Mouse (Mus musculus): Measurements from ENCODE around the gene Ankar.
A peak's percentile ranks its signal among the peaks of the same experiment; 100 is the strongest.

The Ankar gene

DNA sequence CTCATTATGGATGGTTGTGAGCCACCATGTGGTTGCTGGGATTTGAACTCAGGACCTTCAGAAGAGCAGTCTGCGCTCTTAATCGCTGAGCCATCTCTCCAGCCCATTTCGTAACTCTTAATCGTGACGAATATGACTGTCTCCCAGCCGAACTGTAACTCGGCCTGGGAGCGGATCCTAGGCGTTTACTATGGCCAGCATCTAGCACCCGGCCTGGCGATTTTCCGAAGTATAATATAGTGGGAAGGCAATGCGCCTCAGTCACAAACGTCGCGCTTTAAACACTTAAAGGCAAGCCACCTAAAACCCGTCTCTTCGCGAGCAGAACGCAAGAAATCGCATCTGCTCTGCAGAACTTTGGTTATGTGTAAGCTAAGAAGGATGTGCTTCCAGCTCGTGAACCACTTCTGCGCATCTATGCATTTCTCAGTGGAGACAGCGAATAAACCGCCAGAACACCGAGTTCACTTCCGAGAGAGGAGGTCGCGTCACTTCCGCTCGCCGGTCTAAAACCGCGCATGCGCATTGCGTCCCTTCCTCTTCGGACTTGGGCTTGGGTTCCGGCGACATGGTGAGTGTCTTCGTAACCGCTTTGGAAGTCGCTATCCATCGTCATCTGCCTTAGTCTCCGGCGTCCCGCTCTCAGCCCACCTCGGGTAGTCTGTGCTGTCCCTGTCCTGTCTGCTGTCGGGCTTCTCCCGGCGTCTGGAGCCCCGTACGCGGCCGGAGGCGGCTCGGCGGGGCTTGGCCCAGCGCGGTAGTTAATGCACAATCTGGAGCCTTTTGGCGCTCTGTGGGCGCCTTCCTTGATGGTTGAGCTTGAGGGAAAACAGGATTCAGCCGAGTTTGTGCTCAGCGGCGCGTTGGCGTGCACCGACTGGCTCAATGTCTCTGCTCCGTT, 10.6 kb upstream of the Ankar start, which contains the start of gene Rpl37a:
Gene Rpl37a, plus strand, starts transcription at position 538 of the 901 bp plus-strand sequence.
- peak; percentile 96 for DNase-seq (ENCODE audit: low spot score)

DNA sequence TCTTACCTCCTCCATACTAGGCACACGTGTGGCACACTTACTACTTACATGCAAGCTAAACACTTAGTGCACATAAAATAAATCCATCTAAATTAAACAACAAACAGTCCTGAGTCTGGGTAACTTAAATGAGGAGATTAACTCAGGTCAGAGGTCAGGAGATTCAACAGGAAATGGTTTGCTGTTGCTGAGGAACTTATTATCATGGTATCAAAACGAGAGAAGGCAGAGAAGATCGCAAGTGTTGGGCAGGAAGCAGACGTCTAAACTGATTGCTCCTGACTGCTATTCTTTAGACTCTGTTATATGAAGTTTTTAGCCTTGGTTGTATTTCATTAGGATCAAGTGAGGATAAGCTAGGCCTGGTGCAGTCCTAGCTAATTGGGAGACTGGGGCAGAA, 7.1 kb upstream of the Ankar start:
- DNase-seq (ENCODE audit: low spot score): no peak

DNA sequence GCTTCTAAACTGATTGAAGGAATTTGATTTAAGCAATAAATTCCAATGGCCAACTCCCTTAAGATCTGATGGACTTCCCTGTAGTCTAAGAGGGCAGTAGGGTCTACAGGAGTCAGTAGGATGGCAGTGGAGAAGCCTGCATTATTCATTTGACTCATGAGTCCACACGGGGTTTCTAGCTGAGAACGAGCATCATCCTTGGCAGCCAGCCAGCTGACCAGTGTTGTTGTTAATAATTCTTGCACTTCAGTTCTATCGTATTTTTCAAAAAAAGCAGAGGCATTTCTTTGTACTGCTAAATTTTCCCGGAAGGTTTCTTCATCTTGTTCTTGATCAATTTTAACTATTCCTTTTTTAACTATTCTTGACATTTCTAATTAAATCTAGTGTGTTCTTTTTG, 1.7 kb downstream of the Ankar start:
- no peak for DNase-seq (ENCODE audit: low spot score)

DNA sequence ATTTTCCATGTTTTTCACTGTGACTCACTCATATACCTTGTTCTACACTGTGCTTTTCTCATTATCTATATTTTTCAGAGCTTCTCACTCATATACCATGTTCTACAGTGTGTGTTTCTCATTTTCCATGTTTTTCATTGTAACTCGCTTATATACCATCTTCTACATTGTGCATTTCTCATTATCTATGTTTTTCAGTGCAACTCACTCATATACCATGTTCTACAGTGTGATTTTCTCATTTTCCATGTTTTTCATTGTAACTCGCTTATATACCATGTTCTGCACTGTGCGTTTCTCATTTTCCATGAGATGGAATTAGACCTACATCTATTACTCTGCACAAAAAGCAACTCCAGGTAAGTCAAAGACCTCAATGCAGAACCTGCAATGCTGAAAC, 4.1 kb downstream of the Ankar start:
- DNase-seq (ENCODE audit: low spot score): no peak

DNA sequence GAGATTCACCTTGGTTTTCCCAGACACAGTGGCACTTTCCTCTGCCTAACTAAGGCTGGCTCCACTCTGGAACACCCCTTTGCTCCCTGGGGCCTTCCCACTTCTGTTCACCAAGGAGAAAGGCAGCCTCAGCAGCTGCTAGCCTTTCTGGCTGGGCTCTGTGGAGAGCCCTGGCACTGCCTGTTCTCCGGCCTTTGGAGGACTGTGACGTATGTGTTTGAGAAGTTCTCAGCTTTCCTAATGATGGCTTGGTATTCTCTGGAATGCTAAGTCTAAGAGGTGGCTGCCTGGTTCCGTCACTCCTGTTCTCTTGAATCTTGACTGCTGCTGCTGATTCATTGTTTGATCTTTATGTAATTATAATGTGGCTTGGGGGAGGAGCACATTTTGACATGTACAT, 27.3 kb downstream of the Ankar start:
- peak; percentile 79 for DNase-seq (ENCODE audit: low spot score)

DNA sequence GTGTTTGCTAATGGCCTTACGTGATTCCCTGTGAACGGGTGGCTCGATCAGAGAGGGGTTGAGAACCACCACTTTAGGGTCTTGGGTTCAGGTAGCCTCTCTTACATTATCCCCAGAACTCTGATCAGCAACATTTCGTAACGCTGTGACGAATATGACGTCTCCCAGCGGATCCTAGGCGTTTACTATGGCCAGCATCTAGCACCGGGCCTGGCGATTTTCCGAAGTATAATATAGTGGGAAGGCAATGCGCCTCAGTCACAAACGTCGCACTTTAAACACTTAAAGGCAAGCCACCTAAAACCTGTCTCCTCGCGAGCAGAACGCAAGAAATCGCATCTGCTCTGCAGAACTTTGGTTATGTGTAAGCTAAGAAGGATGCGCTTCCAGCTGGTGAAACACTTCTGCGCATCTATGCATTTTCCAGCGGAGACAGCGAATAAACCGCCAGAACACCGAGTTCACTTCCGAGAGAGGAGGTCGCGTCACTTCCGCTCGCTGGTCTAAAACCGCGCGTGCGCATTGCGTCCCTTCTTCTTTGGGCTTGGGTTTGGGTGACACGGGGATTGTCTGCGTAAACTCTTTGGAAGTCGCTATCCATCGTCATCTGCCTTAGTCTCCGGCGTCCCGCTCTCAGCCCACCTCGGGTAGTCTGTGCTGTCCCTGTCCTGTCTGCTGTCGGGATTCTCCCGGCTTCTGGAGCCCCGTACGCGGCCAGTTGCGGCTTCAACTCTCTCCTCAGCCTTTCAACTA, 59.5 kb downstream of the Ankar start:
- DNase-seq (ENCODE audit: low spot score): no peak

DNA sequence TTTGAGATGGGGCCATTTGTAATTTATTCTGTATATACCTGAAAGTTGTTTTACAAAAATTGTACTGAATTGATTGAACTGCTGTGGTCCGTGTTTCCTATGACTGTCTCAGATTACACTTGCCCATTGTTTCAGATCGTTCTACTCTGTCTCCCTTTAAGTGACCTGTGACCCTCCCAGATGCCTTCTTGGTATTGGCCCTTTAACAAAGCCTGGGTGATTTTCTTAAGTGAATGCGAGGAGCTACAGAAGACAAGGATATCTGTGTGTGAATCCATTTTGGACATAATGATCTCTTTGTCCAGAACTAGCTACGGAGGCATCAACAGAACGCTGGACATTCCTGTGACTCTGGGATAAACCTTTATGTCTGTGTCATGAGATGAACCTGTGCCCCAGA, 65.2 kb downstream of the Ankar start:
- no peak for DNase-seq (ENCODE audit: low spot score)

DNA sequence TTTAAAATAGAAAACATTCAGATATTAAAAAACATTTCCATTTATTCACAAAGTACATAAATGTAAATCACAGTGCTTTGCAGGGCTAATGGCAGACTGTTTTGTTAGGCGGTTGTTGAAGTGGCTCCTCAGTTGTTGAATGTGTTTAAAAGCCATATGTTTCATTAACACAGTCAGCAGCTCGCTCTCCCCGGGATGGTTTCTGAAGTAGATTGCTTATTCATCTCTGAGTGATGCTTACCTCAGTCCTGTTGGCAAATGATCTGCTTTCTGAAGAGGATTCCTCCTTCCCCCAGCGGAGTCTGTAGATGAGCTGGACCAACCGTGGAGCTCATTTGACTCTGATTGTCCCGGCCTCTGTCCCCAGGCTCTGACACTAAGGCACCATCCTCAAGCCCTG, 88.2 kb downstream of the Ankar start:
- DNase-seq (ENCODE audit: low spot score): no peak

DNA sequence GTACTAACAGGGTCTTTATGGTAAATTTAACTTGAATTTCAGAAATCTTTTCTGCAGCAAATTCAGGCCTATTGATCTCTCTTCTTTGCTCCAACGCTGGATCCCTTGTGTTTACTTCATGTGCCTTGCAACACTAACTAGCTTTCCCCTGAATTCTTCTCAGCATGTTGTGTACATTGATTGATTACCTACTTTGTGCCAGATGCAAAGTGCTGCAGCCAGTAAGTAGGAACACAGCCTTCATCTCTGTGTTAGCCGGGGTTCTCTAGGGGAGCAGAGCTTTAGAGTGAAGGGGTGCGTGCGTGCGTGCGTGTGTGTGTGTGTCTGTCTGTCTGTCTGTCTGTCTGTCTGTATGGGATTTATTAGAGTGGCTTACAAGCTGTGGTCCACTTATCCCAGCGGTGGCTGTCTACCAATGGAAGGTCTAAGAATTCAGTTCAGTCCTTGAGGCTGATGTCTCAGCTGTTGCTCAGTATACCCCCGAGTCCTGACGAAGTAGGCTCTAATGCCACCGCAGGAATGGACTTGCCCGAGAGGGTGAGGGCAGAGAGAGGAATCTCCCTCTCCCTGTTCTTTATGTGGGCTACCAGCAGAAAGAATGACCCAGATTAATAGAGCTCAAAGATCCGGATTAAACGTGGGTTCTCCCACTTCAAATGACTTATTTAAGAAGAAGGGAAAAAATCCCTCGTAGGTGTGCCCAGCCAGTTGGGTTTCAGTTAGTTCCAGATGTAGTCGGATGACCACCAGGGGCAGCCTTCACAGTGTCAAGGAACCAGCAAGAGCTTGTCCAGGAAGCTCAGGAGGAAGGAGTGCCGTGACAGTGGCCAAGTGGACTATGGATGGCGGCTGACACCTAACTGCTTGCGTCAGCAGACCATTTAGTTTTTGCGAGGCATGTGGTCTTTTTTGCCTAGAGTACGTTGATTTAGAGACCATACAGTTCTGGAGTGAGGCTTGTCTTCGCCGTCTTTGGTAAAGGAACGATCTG, 90.2 kb downstream of the Ankar start:
- no peak for DNase-seq (ENCODE audit: low spot score)

DNA sequence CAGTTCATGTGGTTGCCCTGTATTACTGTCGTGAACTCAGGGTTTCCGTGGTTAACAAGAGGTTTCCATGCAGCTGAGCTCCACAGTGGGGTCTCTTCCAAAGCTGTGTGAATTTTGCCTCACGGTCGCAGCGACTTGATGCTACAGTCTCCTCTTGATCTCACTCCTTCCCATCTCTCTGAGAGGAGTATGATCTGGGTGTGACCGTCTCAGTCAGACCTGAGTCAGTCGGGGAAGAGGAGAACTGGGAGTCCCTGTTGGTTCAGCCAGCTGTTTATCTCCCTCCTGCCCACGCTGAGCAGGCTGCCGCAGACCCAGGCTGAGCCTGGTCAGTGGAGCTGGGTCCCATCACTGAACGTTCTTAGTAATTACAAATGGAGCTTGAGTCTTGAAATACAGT, 91.2 kb downstream of the Ankar start:
- no peak for DNase-seq (ENCODE audit: low spot score)

DNA sequence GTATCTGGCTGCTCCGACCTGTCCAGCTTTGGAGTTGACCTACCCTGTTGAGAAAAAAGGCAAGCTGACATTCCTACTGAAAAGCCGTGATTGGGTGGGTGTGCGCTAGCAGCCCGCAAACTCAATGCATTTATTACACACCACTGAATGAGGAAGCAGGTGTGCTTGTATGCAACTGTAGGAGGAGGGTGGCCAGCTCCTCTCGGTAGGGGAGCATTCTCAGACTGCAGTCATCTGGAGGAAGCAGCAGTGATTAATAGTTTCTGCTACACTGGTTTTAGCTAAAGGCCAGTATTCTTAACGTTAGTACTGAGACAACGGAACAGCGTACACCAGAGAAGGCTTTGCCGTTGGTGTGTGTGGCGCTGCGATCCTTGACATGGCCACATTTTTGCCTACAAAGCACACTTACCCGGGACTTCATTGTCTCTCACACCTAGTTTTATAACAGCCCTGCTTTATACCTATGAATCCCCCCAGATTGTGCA, 94.1 kb downstream of the Ankar start:
- no peak for DNase-seq (ENCODE audit: low spot score)

DNA sequence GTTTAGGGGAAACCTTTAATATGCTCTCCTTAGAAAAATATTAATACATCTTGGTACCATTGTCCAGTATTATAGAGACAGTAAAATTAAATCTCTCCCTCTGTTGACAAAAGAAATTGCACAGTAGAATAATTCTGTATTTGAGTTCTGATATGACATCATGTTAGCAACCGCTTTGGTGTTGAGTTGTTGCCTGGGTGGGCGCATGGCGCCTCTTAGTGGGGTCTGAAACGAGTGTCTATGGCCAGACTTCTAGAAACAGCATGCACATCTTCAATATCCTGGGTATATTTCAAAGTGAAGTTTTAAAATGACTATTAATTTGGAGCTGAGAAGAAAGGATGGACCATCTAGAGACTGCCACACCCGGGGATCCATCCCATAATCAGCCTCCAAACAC, 97.6 kb downstream of the Ankar start:
- no peak for DNase-seq (ENCODE audit: low spot score)

DNA sequence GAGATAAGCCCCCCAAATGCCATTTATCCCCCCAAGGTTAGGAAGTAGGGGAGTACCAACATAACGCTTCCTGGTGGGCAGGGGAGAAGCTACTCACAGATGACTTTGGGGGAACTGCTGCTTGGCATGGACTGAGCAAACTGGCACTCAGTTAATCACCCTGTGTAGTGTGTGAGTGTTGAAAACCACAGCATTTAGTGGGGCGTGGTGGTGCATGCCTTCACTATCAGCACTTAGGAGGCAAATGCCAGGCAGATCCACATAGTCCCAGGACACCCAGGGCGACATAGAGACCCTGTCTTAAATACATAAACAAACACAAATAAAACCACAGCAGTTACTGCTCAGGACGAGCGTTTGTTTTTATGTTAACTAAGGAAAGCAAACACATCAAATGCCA, 98.2 kb downstream of the Ankar start:
- DNase-seq (ENCODE audit: low spot score): no peak

DNA sequence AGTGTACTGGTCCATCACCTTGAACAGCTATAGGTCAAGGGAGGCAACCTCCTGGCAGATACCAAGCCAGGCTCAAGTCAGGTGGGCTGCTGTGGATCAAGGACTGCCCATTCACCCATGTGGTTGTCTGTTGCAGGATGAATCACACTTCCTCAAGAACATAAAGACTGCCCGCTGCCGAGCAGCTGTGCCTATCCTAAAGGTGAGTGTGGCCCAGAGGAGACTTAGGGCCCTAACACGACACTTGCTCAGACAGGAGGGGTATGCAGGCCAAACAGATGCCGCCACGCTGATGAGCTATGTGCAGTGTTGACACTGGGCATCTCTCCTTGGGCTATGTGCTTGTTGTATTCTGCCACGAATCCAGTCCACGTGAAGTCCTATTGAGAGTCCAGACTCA, 99.1 kb downstream of the Ankar start:
- DNase-seq (ENCODE audit: low spot score): no peak

DNA sequence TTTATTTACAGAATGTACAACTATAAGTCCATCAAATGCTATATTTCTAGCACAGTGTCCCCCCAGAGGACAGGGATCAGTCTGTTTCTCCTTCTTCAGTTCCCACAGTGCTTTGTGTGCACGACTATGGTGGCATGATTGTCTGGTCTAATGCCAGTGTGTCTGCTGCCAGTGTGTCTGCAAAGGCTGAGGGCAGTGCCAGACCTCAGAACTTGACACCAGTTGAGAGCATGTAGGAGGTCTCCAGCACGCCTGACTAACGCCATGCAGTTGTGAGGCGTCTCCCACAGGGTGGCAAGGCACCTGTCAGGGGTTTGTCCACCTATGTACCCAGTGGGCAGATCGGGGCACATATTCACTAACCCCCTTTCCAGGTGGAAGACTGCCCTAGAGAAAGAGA, 99.6 kb downstream of the Ankar start:
- DNase-seq (ENCODE audit: low spot score): no peak

DNA sequence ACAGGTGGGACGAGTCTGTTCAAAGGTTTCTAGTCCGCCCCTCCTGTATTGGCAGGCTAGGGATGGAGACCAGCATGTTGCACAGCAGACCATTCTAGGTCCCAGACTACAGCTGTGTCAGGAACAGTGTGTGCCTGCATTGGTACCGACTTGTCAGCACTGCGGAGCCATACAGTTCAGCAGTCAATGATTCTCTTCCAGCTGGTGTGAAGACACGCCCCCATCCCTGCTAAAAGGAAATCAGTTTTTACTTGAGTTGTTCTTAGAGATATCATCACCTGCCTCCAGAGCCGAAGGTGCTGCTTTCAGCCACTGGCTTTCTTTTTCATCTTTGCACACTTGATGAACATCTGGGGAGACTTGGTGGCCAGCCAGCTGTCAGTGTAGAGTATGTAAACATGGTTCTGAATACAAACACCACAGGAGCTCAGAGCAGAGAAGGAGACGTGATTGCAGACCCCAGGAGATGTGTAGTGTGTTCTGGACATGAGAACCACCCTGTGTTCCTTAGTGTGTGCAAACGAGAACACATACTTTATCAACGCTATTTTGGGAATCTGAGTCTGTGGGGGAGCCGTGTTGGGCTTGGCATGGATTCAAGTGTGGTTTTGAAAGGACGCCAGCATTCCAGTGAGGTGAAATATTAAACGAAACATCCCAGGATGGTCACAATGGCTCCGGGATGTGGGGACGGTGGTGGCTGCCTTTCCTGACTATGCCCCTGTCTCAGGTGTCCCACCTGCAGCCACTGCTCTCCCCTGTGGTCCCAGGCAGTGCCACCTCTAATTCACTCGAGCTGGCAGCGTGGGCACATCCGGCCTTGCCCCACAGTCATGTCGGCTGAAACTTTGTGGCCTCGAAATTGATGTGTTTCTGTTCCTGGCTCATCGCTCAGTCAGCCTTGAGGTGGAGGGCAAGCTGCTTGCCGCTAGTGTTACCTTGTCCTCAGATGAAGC, 101.0 kb downstream of the Ankar start:
- DNase-seq (ENCODE audit: low spot score): peak; percentile 67

DNA sequence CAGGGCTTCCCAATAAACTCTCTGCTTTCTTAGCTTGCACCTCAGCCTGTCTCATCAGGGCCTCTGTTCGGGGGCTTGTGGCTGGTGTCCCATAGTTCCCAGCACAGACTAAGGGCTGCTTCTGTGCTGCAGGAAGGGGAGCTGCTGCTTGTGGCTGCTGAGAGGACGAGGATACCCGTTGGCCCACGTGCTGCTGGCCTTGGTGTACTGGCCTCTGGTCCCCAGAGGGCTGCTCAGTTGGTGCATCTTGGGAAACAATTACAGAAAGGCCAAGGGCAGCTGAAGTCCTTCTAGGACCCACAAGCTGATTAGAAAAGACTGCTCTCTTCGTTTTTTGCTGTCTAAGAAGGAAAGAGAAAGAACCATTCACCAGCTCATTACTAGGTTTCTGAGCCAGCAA, 104.1 kb downstream of the Ankar start:
- no peak for DNase-seq (ENCODE audit: low spot score)

DNA sequence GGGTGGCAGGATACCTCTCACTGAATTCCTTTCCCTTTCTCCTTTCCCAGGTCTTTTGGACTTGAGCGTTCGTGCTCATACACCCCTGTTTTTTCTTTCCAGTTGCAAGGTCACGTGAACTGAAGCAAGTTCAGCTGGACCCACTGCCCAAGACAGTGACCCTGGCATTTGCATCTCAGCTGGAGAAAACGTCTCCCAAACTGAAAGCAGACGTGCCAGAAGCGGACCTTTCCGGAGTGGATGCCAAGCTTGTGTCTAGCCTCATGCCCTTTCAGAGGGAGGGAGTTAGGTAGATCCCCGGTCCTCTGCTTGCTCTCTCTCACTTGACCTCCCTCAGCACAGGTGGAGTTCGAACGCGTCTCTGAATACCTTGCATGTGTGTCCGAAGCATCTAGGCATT, 104.7 kb downstream of the Ankar start:
- DNase-seq (ENCODE audit: low spot score): no peak

DNA sequence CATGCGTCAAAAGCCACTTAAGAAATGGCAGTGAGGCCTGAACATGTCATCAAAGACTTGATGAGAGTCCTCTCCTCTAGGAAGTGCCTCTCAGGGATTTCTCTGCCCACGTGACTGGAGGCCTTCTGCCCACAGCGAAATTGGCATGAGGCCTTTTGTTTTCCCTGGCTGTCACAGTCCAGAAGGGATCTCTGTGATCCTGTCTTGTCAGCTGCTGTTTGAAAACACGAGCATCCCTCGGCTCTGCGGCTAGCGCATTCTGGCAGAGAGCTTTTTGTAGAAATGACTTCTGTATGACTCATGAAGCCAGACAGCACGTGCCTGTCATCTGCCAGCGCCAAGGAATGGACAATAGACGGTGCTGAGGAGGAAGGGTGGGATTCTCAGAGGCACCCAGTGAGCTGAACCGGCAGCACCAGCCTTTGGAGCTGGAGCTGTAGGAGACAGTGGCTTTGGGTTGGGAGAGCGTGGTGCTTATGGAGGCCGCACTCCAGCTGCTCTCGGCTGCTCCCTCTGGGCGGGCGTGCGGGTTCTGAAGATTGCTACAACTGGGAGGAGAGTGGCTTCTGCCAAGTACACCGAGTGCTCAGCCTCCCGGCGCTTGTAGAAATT, 106.9 kb downstream of the Ankar start:
- DNase-seq (ENCODE audit: low spot score): peak; percentile 73

Data from lung, postnatal 25 days (tissue).